Mouse (Mus musculus): ENCODE data around the gene Lrrc8a. TPM values are rescaled to one million over a fixed set of nuclear protein-coding genes. Genes with fewer than 3 reads are reported as not detected.

The Lrrc8a gene
- total and polyA plus RNA-seq, 2 experiments from 2014 or later: 55.3 to 65.4 TPM

DNA sequence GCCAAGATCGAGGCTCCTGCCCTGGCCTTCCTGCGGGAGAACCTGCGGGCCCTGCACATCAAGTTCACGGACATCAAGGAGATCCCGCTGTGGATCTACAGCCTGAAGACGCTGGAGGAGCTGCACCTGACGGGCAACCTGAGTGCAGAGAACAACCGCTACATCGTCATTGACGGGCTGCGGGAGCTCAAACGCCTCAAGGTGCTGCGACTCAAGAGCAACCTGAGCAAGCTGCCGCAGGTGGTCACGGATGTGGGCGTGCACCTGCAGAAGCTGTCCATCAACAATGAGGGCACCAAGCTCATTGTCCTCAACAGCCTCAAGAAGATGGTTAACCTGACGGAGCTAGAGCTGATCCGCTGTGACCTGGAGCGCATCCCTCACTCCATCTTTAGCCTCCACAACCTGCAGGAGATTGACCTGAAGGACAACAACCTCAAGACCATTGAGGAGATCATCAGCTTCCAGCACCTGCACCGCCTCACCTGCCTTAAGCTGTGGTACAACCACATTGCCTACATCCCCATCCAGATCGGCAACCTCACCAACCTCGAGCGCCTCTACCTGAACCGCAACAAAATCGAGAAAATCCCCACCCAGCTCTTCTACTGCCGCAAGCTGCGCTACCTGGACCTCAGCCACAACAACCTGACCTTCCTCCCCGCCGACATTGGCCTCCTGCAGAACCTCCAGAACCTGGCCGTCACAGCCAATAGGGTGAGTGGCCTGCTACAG lies 19.3 kb downstream of the Lrrc8a start:
- H3K4me1 ChIP-seq (ENCODE audit: insufficient read depth, low read length): no peaks in the 10 kb centered on the region
- ATAC-seq (ENCODE audit: low FRiP score) (no peak), DNase-seq (ENCODE audit: low spot score) (no peak)
- no peak for TF ChIP-seq CTCF (IDR thresholded peaks at IDR 0.05)
- no peaks in the 10 kb centered on the region for H3K9me3 ChIP-seq (ENCODE audit: low read length)
- H3K36me3 ChIP-seq (ENCODE audit: insufficient read depth, low read length): peaks cover 61% of the 10 kb centered on the region
- no peak overlapping the region for H3K27ac ChIP-seq (ENCODE audit: low read depth, low read length)
- no peaks in the 10 kb centered on the region for H3K27me3 ChIP-seq (ENCODE audit: insufficient read depth, low read length)
- no peak overlapping the region for H3K4me2 ChIP-seq (ENCODE audit: low read depth, low read length, poor library complexity, severe bottlenecking)
- no peak overlapping the region for H3K9ac ChIP-seq (replicated peaks; ENCODE audit: low read length, poor library complexity, severe bottlenecking)
- H3K4me3 ChIP-seq (ENCODE audit: low read depth, low read length): no peak overlapping the region
- WGBS: 98% methylated on average over 30 of the region's 30 CpGs

DNA sequence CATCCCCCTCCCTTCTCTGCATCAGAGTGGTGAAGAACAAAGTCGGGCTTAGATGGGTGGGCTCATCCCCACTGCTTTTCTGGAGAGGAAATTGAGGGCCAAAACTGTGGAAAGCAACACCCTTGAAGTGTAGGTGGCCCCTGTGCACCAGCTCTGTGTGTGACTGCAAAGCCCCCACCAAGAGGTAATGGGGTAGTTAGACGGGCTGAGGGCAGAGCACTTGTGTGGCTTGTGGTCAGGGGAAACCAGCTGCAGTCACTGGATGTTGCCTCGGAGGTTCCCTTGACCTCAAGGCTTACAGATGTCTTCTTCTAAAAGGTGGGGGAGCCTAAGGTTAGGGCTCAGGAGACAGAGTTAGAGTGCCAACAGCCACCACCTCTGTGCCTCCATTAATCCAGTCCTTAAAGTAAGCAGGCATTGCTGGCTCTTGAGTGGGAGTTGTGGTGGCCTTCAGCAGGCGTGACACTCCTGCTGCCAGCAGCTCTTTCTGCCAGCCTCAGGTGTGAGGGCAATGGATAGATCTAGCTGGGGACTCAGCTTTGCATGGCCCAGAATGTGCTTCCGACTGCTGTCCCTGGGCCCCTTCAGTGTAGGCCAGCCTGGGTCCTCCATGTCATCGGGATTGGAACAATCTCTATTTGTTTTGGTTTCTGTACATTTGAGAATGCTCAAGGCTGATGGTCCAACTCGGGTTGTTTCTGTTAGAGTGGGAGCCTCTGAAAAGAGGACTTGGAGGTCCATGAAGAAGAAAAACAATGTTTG lies 20.4 kb downstream of the Lrrc8a start:
- Histone ChIP-seq H3K4me1 (ENCODE audit: insufficient read depth, low read length) (no peaks in the 10 kb centered on the region), H3K4me2 (ENCODE audit: low read depth, low read length, poor library complexity, severe bottlenecking) (no peak overlapping the region), H3K27ac (ENCODE audit: low read depth, low read length) (no peak overlapping the region), H3K36me3 (ENCODE audit: insufficient read depth, low read length) (peaks cover 60% of the 10 kb centered on the region), H3K9ac (replicated peaks; ENCODE audit: low read length, poor library complexity, severe bottlenecking) (no peak overlapping the region), H3K4me3 (ENCODE audit: low read depth, low read length) (no peak overlapping the region), H3K9me3 (ENCODE audit: low read length) (no peaks in the 10 kb centered on the region), H3K27me3 (ENCODE audit: insufficient read depth, low read length) (no peaks in the 10 kb centered on the region)
- TF ChIP-seq CTCF (IDR thresholded peaks at IDR 0.05): no peak
- DNase-seq (ENCODE audit: low spot score) (no peak), ATAC-seq (ENCODE audit: low FRiP score) (no peak)
- WGBS: 90% methylated on average over 7 of the region's 7 CpGs

DNA sequence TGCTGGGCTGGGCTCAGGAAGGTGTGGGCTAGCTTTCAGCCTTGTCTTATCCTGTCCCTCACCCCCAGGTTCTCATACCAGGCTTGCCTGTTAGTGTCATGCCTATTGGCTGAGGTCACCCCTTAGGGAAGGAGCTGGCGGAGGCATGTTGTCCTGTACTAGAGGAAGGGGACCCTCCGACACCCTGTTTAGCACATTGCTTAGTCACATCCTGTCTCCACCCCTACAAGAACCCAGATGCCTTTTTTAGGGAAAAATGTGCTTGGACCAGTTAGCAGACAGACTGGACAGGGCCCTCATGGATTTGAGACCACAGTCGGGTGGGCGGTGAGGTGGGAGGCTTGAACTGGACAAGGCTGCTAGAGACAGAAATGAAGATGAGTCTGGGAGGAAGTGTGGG lies 21.1 kb downstream of the Lrrc8a start:
- no peak overlapping the region for H3K4me3 ChIP-seq (ENCODE audit: low read depth, low read length)
- H3K9me3 ChIP-seq (ENCODE audit: low read length): no peaks in the 10 kb centered on the region
- WGBS: 97% methylated on average over 4 of the region's 4 CpGs
- no peak for DNase-seq (ENCODE audit: low spot score)
- H3K4me2 ChIP-seq (ENCODE audit: low read depth, low read length, poor library complexity, severe bottlenecking): no peak overlapping the region
- no peak for TF ChIP-seq CTCF (IDR thresholded peaks at IDR 0.05)
- no peaks in the 10 kb centered on the region for H3K27me3 ChIP-seq (ENCODE audit: insufficient read depth, low read length)
- H3K9ac ChIP-seq (replicated peaks; ENCODE audit: low read length, poor library complexity, severe bottlenecking): no peak overlapping the region
- peaks cover 64% of the 10 kb centered on the region for H3K36me3 ChIP-seq (ENCODE audit: insufficient read depth, low read length)
- ATAC-seq (ENCODE audit: low FRiP score): no peak
- H3K27ac ChIP-seq (ENCODE audit: low read depth, low read length): no peak overlapping the region
- H3K4me1 ChIP-seq (ENCODE audit: insufficient read depth, low read length): no peaks in the 10 kb centered on the region

DNA sequence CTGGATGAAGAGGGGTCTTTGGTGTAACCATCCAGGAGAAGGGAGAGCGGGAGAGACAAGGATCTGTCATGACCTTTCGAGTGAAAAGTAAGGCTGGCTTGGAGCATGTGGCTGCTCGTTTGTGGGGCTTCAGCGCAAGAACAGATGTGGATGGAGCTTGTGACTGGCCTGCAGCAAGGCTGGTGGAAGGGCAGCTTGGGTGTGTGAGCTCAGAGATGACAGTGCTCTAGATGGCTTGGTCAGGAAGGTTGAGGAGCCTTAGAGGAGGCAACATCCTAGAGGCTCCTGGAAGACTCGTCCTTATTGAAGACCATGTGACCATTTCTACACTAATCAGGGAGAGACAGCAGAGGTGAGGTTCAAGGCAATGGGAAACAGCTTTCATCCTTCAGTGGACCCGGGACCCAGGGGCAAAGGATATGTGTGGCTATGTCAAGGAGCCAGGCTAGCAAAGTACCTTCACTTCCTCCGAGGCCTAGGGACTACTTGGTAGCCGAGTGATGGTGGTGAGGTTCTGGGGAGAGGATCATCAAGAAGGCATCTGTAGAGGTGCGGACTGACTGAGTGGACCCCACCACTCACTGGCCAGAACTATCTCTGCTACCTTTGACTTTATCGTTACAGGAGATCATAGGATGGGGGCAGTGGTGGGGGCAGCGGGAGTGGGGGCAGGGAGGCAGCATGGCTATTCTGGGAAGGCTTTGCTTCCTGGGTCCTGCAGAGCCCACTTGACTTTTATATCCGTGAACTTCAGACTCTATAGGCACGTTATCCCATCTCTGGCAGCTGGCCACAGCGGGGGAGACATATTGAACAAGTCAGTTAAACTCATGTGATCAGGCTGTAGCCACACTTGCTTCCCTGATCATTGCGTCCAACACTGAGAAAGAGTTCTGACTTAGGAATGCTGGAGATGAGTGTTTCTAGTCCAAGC lies 21.9 kb downstream of the Lrrc8a start:
- no peaks in the 10 kb centered on the region for H3K27me3 ChIP-seq (ENCODE audit: insufficient read depth, low read length)
- no peak overlapping the region for H3K27ac ChIP-seq (ENCODE audit: low read depth, low read length)
- H3K9me3 ChIP-seq (ENCODE audit: low read length): no peaks in the 10 kb centered on the region
- WGBS: 87% methylated on average over 15 of the region's 15 CpGs
- no peak for TF ChIP-seq CTCF (IDR thresholded peaks at IDR 0.05)
- H3K36me3 ChIP-seq (ENCODE audit: insufficient read depth, low read length): peaks cover 72% of the 10 kb centered on the region
- H3K9ac ChIP-seq (replicated peaks; ENCODE audit: low read length, poor library complexity, severe bottlenecking): no peak overlapping the region
- H3K4me1 ChIP-seq (ENCODE audit: insufficient read depth, low read length): no peaks in the 10 kb centered on the region
- no peak for ATAC-seq (ENCODE audit: low FRiP score)
- H3K4me2 ChIP-seq (ENCODE audit: low read depth, low read length, poor library complexity, severe bottlenecking): no peak overlapping the region
- DNase-seq (ENCODE audit: low spot score): no peak
- H3K4me3 ChIP-seq (ENCODE audit: low read depth, low read length): no peak overlapping the region

DNA sequence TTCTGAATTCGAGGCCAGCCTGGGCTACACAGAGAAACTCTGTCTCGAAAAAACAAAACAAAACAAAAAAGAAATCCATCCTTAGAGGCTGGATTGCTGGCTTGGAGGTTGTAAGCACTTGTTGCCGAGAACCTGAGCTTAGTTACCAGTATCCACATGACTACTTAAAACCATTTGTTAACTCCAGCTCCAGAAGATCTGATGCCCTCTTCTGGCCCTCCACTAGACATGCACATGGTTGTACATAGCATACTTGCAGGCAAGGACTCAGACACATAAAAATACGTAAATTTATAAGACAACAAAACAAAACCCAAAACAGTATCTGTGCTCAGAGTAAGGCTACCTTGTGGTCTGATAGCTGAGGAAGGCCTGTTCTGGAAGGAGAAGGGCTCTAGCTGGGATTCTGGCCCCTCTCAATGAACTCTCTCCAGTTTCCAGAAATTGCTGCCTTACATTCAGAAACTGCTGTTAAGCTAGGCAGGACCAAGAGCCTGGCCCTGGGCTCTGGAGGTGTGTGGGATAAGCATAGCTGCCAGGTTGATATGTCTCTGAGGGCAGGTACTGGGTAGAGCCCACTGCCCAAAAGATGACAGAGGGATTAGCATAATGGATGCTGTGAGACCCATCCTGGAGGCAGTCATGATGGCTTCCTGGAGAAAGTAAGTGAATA lies 23.7 kb downstream of the Lrrc8a start:
- peaks cover 66% of the 10 kb centered on the region for H3K36me3 ChIP-seq (ENCODE audit: insufficient read depth, low read length)
- H3K4me2 ChIP-seq (ENCODE audit: low read depth, low read length, poor library complexity, severe bottlenecking): no peak overlapping the region
- WGBS: 81% methylated on average over 4 of the region's 4 CpGs
- 0 out of 2 replicates have a peak overlapping the region, but pooled peaks have one; percentile 24 for H3K9ac ChIP-seq (replicated peaks; ENCODE audit: low read length, poor library complexity, severe bottlenecking)
- peak; percentile 20; the same call in 1 of the 2 replicates for TF ChIP-seq CTCF (IDR thresholded peaks at IDR 0.05)
- H3K9me3 ChIP-seq (ENCODE audit: low read length): no peaks in the 10 kb centered on the region
- H3K4me3 ChIP-seq (ENCODE audit: low read depth, low read length): no peak overlapping the region
- no peak overlapping the region for H3K27ac ChIP-seq (ENCODE audit: low read depth, low read length)
- peaks cover 3% of the 10 kb centered on the region; the same call in 1 of the 2 replicates for H3K4me1 ChIP-seq (ENCODE audit: insufficient read depth, low read length)
- no peaks in the 10 kb centered on the region for H3K27me3 ChIP-seq (ENCODE audit: insufficient read depth, low read length)
- ATAC-seq (ENCODE audit: low FRiP score) (no peak), DNase-seq (ENCODE audit: low spot score) (no peak)
